ENCODE assay signal across 11 mouse cellular contexts in genomic region chr7:142664465-142665029, GRCm38 (mm10). TPM values are rescaled to one million over a fixed set of nuclear protein-coding genes. Genes with fewer than 3 reads are reported as not detected.
A peak's percentile ranks its signal among the peaks of the same experiment; 100 is the strongest.
DNase-seq lines count a peak whose midpoint lies in the region; ATAC-seq and TF ChIP-seq lines count a peak whose summit lies in the region.
"Had no signal": no experiment of that assay in that cellular context is flagged by ENCODE, and none has a peak within 500 bp of the region (broad histone marks: within the 10 kb centered on the region; RNA-seq: fewer than 3 reads in every experiment).

No protein-coding gene starts in this region.

- 14% methylated on average over 9 of the region's 9 CpGs for WGBS in kidney, postnatal 0 days
- 9% methylated on average over 9 of the region's 9 CpGs for WGBS in intestine, embryonic 16.5 days
- 3% methylated on average over 9 of the region's 9 CpGs for WGBS in neural tube, embryonic 15.5 days
- 19% methylated on average over 9 of the region's 9 CpGs for WGBS in cerebellum, adult 2 months

- H3K9me3 ChIP-seq in kidney, postnatal 0 days (replicated peaks; ENCODE audit: low read length) = peaks cover 3% of the 10 kb centered on the region; the same call in 1 of the 2 replicates
- peaks cover 6% of the 10 kb centered on the region for H3K9me3 ChIP-seq in intestine, embryonic 16.5 days (ENCODE audit: control insufficient read depth, low read length)
- no peaks in the 10 kb centered on the region for H3K9me3 ChIP-seq in neural tube, embryonic 15.5 days (replicated peaks)

- H3K27me3 ChIP-seq in kidney, postnatal 0 days (ENCODE audit: insufficient read depth, low read length) = peaks cover 49% of the 10 kb centered on the region
- peaks cover 51% of the 10 kb centered on the region for H3K27me3 ChIP-seq in intestine, embryonic 16.5 days (replicated peaks; ENCODE audit: control insufficient read depth, insufficient read depth, low read length)
- peaks cover 71% of the 10 kb centered on the region for H3K27me3 ChIP-seq in neural tube, embryonic 15.5 days (replicated peaks)
- H3K27me3 ChIP-seq in cerebellum, adult 2 months (ENCODE audit: control insufficient read depth, insufficient read depth, low read length) = no peaks in the 10 kb centered on the region; the same call in 1 of the 2 replicates

- 0 out of 2 replicates have a peak, but pooled peaks have one; percentile 12 for ATAC-seq in kidney, postnatal 0 days (replicated peaks; ENCODE audit: low FRiP score, low read depth)
- ATAC-seq in intestine, embryonic 16.5 days = peak; percentile 36; the same call in 1 of the 2 replicates
- no peak for ATAC-seq in neural tube, embryonic 15.5 days (ENCODE audit: low FRiP score)
- ATAC-seq: Patski had no signal

- TF ChIP-seq POLR2A in cerebellum, adult 2 months (IDR thresholded peaks at IDR 0.05; ENCODE audit: borderline replicate concordance, insufficient read depth, low read length) = no peak

- H3K36me3 ChIP-seq in kidney, postnatal 0 days (ENCODE audit: insufficient read depth, low read length) = no peaks in the 10 kb centered on the region
- no peaks in the 10 kb centered on the region for H3K36me3 ChIP-seq in intestine, embryonic 16.5 days (ENCODE audit: control insufficient read depth, insufficient read depth, low read length)
- no peaks in the 10 kb centered on the region for H3K36me3 ChIP-seq in neural tube, embryonic 15.5 days

- peak overlapping the region; percentile 53; the same call in 1 of the 2 replicates for H3K9ac ChIP-seq in kidney, postnatal 0 days (ENCODE audit: low read depth, low read length)
- H3K9ac ChIP-seq in intestine, embryonic 16.5 days (ENCODE audit: low read depth, low read length) = peak overlapping the region; percentile 66
- no peak overlapping the region for H3K9ac ChIP-seq in neural tube, embryonic 15.5 days (replicated peaks)

- no peak for TF ChIP-seq CTCF in kidney, postnatal 0 days (IDR thresholded peaks at IDR 0.05; ENCODE audit: low read depth)
- TF ChIP-seq CTCF in cerebellum, adult 2 months (IDR thresholded peaks at IDR 0.05; ENCODE audit: borderline replicate concordance, insufficient read depth, low read depth, low read length) = no peak

- H3K4me2 ChIP-seq in kidney, postnatal 0 days (ENCODE audit: low read length) = peak overlapping the region; percentile 57
- H3K4me2 ChIP-seq in intestine, embryonic 16.5 days (ENCODE audit: low read depth, low read length) = peak overlapping the region; percentile 53
- H3K4me2 ChIP-seq in neural tube, embryonic 15.5 days = 0 out of 2 replicates have a peak overlapping the region, but pooled peaks have one; percentile 45

- H3K4me3 ChIP-seq in kidney, postnatal 0 days (replicated peaks; ENCODE audit: low read depth, low read length) = peak overlapping the region; percentile 37
- peak overlapping the region; percentile 45 for H3K4me3 ChIP-seq in intestine, embryonic 16.5 days (ENCODE audit: low read length)
- H3K4me3 ChIP-seq in neural tube, embryonic 15.5 days (replicated peaks) = 0 out of 2 replicates have a peak overlapping the region, but pooled peaks have one; percentile 20
- H3K4me3 ChIP-seq in cerebellum, adult 2 months (replicated peaks; ENCODE audit: insufficient read depth, low read depth, low read length) = no peak overlapping the region

- peak; percentile 36 for DNase-seq in embryo, embryonic 10.5 days (ENCODE audit: low spot score)
- no peak for DNase-seq in embryo, embryonic 11 days
- no peak for DNase-seq in kidney, postnatal 0 days (ENCODE audit: low spot score)
- DNase-seq in kidney, postnatal 36 days = no peak
- no peak for DNase-seq in cerebellum, adult 2 months
- no peak for DNase-seq in thymus, adult 18-20 months
- DNase-seq: cerebellum, adult 9-10 months; thymus, postnatal 14 days had no signal

- H3K27ac ChIP-seq in kidney, postnatal 0 days = no peak overlapping the region
- peak overlapping the region; percentile 82 for H3K27ac ChIP-seq in intestine, embryonic 16.5 days (ENCODE audit: low read length)
- H3K27ac ChIP-seq in neural tube, embryonic 15.5 days (replicated peaks) = no peak overlapping the region
- no peak overlapping the region for H3K27ac ChIP-seq in cerebellum, adult 2 months (ENCODE audit: insufficient read depth, low read length)

- H3K4me1 ChIP-seq in kidney, postnatal 0 days (replicated peaks; ENCODE audit: insufficient read depth, low read length) = peaks cover 12% of the 10 kb centered on the region; the same call in 1 of the 2 replicates
- H3K4me1 ChIP-seq in intestine, embryonic 16.5 days (ENCODE audit: control insufficient read depth, insufficient read depth, low read length) = peaks cover 15% of the 10 kb centered on the region
- peaks cover 26% of the 10 kb centered on the region for H3K4me1 ChIP-seq in neural tube, embryonic 15.5 days
- H3K4me1 ChIP-seq in cerebellum, adult 2 months (ENCODE audit: control insufficient read depth, insufficient read depth, low read length) = no peaks in the 10 kb centered on the region; the same call in 1 of the 2 replicates

RNA-seq across cellular contexts. Expression of gene Igf2, which starts 2.1 kb away (rescaled TPM):
- polyA plus RNA-seq in kidney, postnatal 0 days (2015; fragmentation: Nextera tagmentation; extraction: Ambion mirVana) = 297 and 337 TPM in 2 replicates
- polyA plus RNA-seq in intestine, embryonic 16.5 days (2015; fragmentation: Nextera tagmentation; extraction: Ambion mirVana) = 757 and 778 TPM in 2 replicates
- polyA plus RNA-seq in neural tube, embryonic 15.5 days (2015; fragmentation: Nextera tagmentation; extraction: Ambion mirVana) = 176 and 252 TPM in 2 replicates
- polyA plus RNA-seq in cerebellum, adult 2 months (2012; rRNA removed) = 67.2 and 99.9 TPM in 2 replicates

RNA-seq across cellular contexts. Expression of gene Gm49394, which starts 5.2 kb away (rescaled TPM):
- not detected in 2 replicates for polyA plus RNA-seq in kidney, postnatal 0 days (2015; fragmentation: Nextera tagmentation; extraction: Ambion mirVana)
- 1.1 and 1.9 TPM in 2 replicates for polyA plus RNA-seq in intestine, embryonic 16.5 days (2015; fragmentation: Nextera tagmentation; extraction: Ambion mirVana)
- 0.22 TPM in 1 of 2 replicates, not detected in the other for polyA plus RNA-seq in neural tube, embryonic 15.5 days (2015; fragmentation: Nextera tagmentation; extraction: Ambion mirVana)
- 0.02 TPM in 1 of 2 replicates, not detected in the other for polyA plus RNA-seq in cerebellum, adult 2 months (2012; rRNA removed)
- polyA plus RNA-seq: Patski had no signal
